Mouse (Mus musculus) intestine, postnatal 0 days (tissue): Measurements from ENCODE around the gene Pus7. TPM values are rescaled to one million over a fixed set of nuclear protein-coding genes. Genes with fewer than 3 reads are reported as not detected.

Experiments
- ATAC-seq: fragments of 200-750 bp; cut with Nextera tagmentation; 2 replicates; pipeline ENCODE4 v1.8.0; 2017; ENCODE audit warnings: mild to moderate bottlenecking, moderate TSS enrichment, moderate library complexity
- H3K27ac ChIP-seq: fragments of 300-500 bp; sonication (generic); 2 replicates; pipeline ENCODE4 v1.5.1; 2014; ENCODE audit warnings: mild to moderate bottlenecking, low read depth, low read length, moderate library complexity
- H3K27me3 ChIP-seq: fragments of 300-500 bp; sonication (generic); replicated peaks from 2 replicates; pipeline ENCODE4 v1.6.1; 2014; ENCODE audit warnings: low read length, mixed read lengths; ENCODE audit not compliant: control insufficient read depth, insufficient read depth
- H3K36me3 ChIP-seq: fragments of 300-500 bp; sonication (generic); 2 replicates; pipeline ENCODE4 v1.6.1; 2014; ENCODE audit warnings: mild to moderate bottlenecking, moderate library complexity; ENCODE audit not compliant: control insufficient read depth, insufficient read depth
- H3K4me1 ChIP-seq: fragments of 300-500 bp; sonication (generic); replicated peaks from 2 replicates; pipeline ENCODE4 v1.6.1; 2014; ENCODE audit warnings: antibody characterized with exemption, low read length, mixed read lengths; ENCODE audit not compliant: control insufficient read depth, insufficient read depth
- H3K4me2 ChIP-seq: fragments of 300-500 bp; sonication (generic); replicated peaks from 2 replicates; pipeline ENCODE4 v1.6.1; 2014; ENCODE audit warnings: low read depth, mild to moderate bottlenecking, moderate library complexity
- H3K4me3 ChIP-seq: fragments of 300-500 bp; sonication (generic); 2 replicates; pipeline ENCODE4 v1.5.1; 2014; ENCODE audit warnings: low read depth, low read length
- H3K9ac ChIP-seq: fragments of 300-500 bp; sonication (generic); 2 replicates; pipeline ENCODE4 v1.6.1; 2014; ENCODE audit warnings: mild to moderate bottlenecking, low read depth, low read length
- H3K9me3 ChIP-seq: fragments of 300-500 bp; sonication (generic); 2 replicates; pipeline ENCODE4 v1.6.1; 2016; ENCODE audit warnings: mixed run types; ENCODE audit not compliant: control insufficient read depth
- CTCF ChIP-seq: sonication (generic); IDR thresholded peaks from 2 replicates; pipeline ENCODE4 v1.5.1; 2016; ENCODE audit warnings: low read depth, mild to moderate bottlenecking, control low read depth, antibody characterized with exemption, moderate library complexity
- WGBS: fragments of 180-500 bp; shearing (Covaris S2); extraction: QIAGEN DNeasy Blood & Tissue Kit; methylation state at CpG from one replicate; pipeline ENCODE4 v1.1.7; 2014; 5-methylcytosine and 5-hydroxymethylcytosine counted together
- polyA plus RNA-seq: library from polyadenylated mRNA; unstranded; fragments of >200 nt; fragmentation: Nextera tagmentation; extraction: Ambion mirVana; gene quantifications from 2 replicates; pipeline ENCODE4 v1.2.1, GENCODE M21; 2015

Gene Pus7
- polyA plus RNA-seq, 1 experiment from 2014 or later, result 6.1 TPM

DNA sequence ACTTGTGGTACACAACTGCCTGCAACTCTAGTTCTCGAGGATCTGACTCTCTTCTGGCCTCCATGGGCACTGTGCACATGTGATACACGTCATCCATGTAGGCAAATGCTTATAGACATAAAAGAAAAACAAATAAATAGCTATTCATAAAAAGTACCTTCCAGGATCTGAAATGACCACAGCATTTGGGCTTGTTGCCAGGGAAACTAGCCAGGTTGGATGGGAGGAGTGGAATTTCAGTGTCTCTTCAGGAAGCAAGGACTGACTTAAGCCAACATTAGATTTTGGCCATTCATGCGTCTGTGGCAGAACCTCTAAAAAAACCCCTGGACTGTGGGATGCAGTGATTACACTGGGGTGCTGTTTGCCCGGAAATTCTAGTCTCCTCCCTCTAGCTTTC is 47.1 kb downstream of the Pus7 start:
- no peak overlapping the region for H3K27ac ChIP-seq
- H3K9ac ChIP-seq, result no peak overlapping the region
- no peak for TF ChIP-seq CTCF
- no peak overlapping the region for H3K4me2 ChIP-seq
- WGBS, result 63% methylated on average over 4 of the region's 4 CpGs
- H3K27me3 ChIP-seq, result no peaks in the 10 kb centered on the region
- H3K9me3 ChIP-seq, result no peaks in the 10 kb centered on the region
- no peak overlapping the region for H3K4me3 ChIP-seq
- H3K36me3 ChIP-seq, result no peaks in the 10 kb centered on the region
- H3K4me1 ChIP-seq, result no peaks in the 10 kb centered on the region
- no peak for ATAC-seq

DNA sequence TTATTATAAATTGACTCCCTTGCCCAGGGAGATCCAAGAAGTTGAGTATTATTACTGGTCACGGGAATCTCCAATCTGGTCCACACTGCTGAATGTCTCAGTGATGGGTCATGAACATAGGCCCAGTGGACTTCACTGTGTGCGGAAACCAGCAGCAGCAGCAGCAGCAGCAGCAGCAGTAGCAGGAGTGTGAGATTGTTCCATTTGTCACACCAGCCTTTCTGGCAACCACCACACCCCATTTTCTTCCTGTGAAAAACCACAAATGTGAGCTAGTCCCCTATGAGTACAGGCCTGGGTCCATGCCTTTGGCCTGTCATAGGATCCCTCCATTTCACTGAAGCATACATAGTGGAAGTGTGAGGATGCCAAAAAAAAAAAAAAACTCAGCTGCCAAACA is 61.6 kb downstream of the Pus7 start:
- no peaks in the 10 kb centered on the region for H3K36me3 ChIP-seq
- no peak for TF ChIP-seq CTCF
- no peak overlapping the region for H3K4me2 ChIP-seq
- no peaks in the 10 kb centered on the region for H3K27me3 ChIP-seq
- H3K9ac ChIP-seq, result no peak overlapping the region
- H3K4me3 ChIP-seq, result no peak overlapping the region
- no peaks in the 10 kb centered on the region for H3K9me3 ChIP-seq
- H3K27ac ChIP-seq, result no peak overlapping the region
- ATAC-seq, result no peak
- no peaks in the 10 kb centered on the region for H3K4me1 ChIP-seq
- 91% methylated on average over 2 of the region's 2 CpGs for WGBS

DNA sequence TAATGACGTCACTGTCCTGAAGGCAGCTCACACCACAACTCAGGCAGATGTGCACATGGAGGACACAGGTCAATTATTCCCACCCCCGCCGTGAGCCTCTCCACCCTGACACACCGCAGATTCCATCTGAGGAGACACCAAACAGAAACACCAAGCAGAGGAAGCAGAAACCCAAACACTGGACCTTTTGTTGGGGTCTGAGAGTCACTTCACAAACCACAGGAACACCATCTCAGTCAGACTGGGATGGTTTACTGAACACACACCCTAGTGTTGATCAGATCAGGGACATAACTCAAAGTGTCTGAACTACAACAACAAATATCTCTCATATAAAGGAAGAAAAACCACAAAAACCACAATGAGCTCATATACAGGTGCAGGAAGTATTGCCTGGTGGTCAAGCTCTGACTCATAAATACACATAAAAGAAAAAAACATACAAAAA is 64.6 kb downstream of the Pus7 start:
- Histone ChIP-seq H3K4me2 (no peak overlapping the region), H3K36me3 (no peaks in the 10 kb centered on the region), H3K4me3 (no peak overlapping the region), H3K9ac (no peak overlapping the region), H3K9me3 (no peaks in the 10 kb centered on the region), H3K4me1 (no peaks in the 10 kb centered on the region), H3K27ac (no peak overlapping the region), H3K27me3 (no peaks in the 10 kb centered on the region)
- ATAC-seq, result no peak
- no peak for TF ChIP-seq CTCF
- WGBS, result 70% methylated on average over 4 of the region's 4 CpGs

DNA sequence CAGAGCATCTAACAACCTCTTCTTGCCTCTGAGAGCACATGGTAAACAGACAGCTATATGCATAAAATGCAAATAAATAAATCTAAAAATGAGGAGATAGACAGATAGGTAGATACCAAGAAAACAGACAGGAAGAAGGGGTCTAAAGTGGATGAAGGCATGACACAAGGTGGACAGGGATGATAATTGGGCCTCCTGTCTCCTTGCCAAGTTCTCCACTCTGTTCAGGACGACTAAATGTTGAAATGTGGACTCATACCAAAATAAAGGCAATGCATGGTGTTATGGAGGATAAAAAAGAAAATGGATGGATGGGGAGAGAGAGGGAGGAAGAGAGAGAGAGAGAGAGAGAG is 65.4 kb downstream of the Pus7 start:
- WGBS, result 69% methylated on average over 1 of the region's 1 CpGs
- Histone ChIP-seq H3K9me3 (no peaks in the 10 kb centered on the region), H3K27ac (no peak overlapping the region), H3K4me2 (no peak overlapping the region), H3K27me3 (no peaks in the 10 kb centered on the region), H3K4me1 (no peaks in the 10 kb centered on the region), H3K4me3 (no peak overlapping the region), H3K36me3 (no peaks in the 10 kb centered on the region), H3K9ac (no peak overlapping the region)
- no peak for TF ChIP-seq CTCF
- ATAC-seq, result no peak

DNA sequence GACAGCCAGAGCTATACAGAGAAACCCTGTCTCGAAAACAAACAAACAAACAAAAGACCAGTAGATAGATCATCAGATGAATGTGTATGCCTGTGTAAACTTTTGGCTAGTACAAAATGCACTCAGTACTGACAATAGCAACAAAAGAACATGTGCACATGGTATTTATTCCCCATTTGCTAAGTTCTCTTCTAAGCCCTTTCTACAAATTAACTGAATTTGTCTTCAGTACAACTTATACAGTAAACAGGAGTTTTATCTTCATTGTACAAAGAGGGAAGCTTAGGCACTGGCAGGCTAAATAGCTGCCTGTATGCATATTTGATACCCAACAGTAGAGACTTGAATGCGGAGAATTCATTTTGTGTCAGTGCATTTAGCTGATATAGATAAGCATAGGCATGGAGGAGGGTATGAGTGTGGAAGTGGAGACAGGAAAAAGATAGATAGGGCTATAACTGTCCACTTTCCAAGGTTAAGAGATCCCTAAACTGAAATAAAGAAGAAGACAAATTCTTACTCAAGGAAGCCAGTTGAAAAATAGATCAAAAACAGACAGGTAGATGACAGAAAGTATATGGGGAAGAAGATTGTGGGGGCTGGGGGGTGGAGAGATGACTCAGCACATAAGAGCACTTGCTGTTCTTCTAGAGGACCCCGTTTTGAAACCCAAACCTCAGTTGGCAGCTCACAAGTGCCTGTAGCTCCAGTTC is 65.9 kb downstream of the Pus7 start:
- no peak overlapping the region for H3K27ac ChIP-seq
- H3K4me3 ChIP-seq, result no peak overlapping the region
- no peaks in the 10 kb centered on the region for H3K4me1 ChIP-seq
- no peaks in the 10 kb centered on the region for H3K27me3 ChIP-seq
- no peak overlapping the region for H3K4me2 ChIP-seq
- ATAC-seq, result no peak
- H3K9ac ChIP-seq, result no peak overlapping the region
- TF ChIP-seq CTCF, result no peak
- H3K36me3 ChIP-seq, result no peaks in the 10 kb centered on the region
- H3K9me3 ChIP-seq, result no peaks in the 10 kb centered on the region
- WGBS, result 74% methylated on average over 3 of the region's 3 CpGs

DNA sequence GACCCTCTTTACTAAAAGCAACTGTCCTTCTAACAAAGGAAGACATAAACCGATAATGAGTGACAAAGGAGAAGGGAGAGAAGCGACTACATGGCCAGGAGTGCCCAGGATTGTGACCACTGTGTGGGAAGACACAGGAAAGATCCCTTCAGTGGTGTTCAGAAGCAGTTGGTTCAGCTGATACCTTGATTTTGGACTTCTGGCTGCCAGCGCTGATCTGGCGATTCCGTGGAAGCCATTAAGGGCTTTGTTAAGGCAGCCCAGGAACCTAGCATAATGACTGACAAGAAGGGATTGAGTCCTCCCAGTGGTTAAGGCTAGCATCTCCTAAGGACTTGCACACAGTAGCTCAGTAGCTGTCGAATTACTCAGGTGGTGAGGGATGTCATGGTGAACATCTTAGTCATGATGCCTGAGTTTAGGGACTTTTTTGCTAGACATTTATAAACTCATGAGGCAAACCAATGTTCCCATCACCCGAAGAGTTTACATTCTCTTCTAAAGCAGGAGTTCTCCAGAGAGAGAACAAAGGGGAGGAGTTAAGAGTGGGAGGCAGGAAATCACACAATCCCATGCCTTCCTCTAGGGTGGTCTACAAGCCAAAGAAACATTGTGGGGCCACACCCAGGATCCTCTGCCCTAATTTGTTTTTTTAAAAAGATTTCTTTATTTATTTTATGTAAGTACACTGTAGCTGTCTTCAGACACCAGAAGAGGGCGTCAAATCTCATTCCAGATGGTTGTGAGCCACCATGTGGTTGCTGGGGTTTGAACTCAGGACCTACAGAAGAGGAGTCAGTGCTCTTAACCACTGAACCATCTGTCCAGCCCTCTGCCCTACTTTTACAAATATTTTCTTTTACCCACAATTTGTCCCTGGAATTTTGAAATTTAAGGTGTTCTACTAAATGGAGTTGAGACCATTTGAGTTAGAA is 69.8 kb downstream of the Pus7 start:
- Histone ChIP-seq H3K27ac (no peak overlapping the region), H3K36me3 (peaks cover 14% of the 10 kb centered on the region; the same call in 1 of the 2 replicates), H3K9me3 (peaks cover 6% of the 10 kb centered on the region; the same call in 1 of the 2 replicates), H3K27me3 (no peaks in the 10 kb centered on the region), H3K4me1 (no peaks in the 10 kb centered on the region), H3K9ac (no peak overlapping the region), H3K4me2 (no peak overlapping the region), H3K4me3 (no peak overlapping the region)
- no peak for ATAC-seq
- 90% methylated on average over 8 of the region's 8 CpGs for WGBS
- no peak for TF ChIP-seq CTCF
